Mouse (Mus musculus) forebrain, embryonic 14.5 days (tissue): ENCODE data around the gene Ptrh2. TPM values are rescaled to one million over a fixed set of nuclear protein-coding genes. Genes with fewer than 3 reads are reported as not detected.

Experiments
- polyA plus RNA-seq: library from polyadenylated mRNA; unstranded; fragments of >200 nt; fragmentation: Nextera tagmentation; extraction: Ambion mirVana; gene quantifications from 2 replicates; pipeline ENCODE4 v1.2.1, GENCODE M21; 2014

Gene Ptrh2
- polyA plus RNA-seq, 1 experiment from 2014 or later, result 38.1 TPM

Other genes starting within 250 kb of the Ptrh2 start
- 15.7 and 19.7 TPM in 2 replicates for gene Rnft1, start 199.3 kb upstream of the Ptrh2 start, polyA plus RNA-seq
- 41.8 and 42.1 TPM in 2 replicates for gene Rps6kb1, start 139.2 kb upstream of the Ptrh2 start, polyA plus RNA-seq
- 10.0 and 11.0 TPM in 2 replicates for gene Tubd1, start 139.0 kb upstream of the Ptrh2 start, polyA plus RNA-seq
- gene Vmp1, start 149 bp upstream of the Ptrh2 start, polyA plus RNA-seq, result 119 and 131 TPM in 2 replicates
- 138 and 159 TPM in 2 replicates for gene Cltc, start 73.6 kb downstream of the Ptrh2 start, polyA plus RNA-seq
- gene Dhx40, start 123.8 kb downstream of the Ptrh2 start, polyA plus RNA-seq, result 33.2 and 34.1 TPM in 2 replicates